Mouse (Mus musculus) G1E (cell line): Measurements from ENCODE around the gene Plod3.

Experiments
- CTCF ChIP-seq: IDR thresholded peaks from 2 replicates; pipeline ENCODE4 v1.5.1; 2012; ENCODE audit warnings: low read depth, low read length, inconsistent platforms, mixed read lengths
- POLR2AphosphoS5 ChIP-seq: IDR thresholded peaks from 2 replicates; pipeline ENCODE4 v1.6.1; 2012; ENCODE audit warnings: low read depth, low read length, inconsistent platforms; ENCODE audit not compliant: insufficient replicate concordance

DNA sequence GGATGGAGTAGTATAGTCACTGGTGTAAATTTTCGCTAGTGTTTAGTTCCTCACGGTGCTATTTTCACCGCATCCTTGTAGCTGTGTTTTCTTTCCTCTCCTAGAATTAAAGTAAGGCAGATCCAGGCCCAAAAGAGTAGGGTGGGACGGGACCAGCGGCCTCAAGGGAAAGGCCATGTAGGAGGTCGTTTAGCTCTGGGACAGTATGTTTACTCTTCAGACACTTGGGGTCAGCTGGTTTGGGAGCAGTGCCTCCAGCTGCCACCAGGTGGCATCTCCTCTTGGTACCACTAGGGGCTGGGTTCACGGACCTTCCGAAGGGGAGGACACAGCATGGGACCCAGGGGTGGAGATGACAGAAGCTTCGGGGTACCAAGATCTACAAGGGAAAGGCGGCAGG, 24.3 kb upstream of the Plod3 start:
- TF ChIP-seq CTCF: peak; percentile 88
- no peak for TF ChIP-seq POLR2AphosphoS5
